Mouse (Mus musculus): ENCODE results near the gene Psmb7. TPM values are rescaled to one million over a fixed set of nuclear protein-coding genes. Genes with fewer than 3 reads are reported as not detected.

The Psmb7 gene
- 261 and 305 TPM in 2 replicates for polyA plus RNA-seq (2015; fragmentation: Nextera tagmentation; extraction: Ambion mirVana)

DNA sequence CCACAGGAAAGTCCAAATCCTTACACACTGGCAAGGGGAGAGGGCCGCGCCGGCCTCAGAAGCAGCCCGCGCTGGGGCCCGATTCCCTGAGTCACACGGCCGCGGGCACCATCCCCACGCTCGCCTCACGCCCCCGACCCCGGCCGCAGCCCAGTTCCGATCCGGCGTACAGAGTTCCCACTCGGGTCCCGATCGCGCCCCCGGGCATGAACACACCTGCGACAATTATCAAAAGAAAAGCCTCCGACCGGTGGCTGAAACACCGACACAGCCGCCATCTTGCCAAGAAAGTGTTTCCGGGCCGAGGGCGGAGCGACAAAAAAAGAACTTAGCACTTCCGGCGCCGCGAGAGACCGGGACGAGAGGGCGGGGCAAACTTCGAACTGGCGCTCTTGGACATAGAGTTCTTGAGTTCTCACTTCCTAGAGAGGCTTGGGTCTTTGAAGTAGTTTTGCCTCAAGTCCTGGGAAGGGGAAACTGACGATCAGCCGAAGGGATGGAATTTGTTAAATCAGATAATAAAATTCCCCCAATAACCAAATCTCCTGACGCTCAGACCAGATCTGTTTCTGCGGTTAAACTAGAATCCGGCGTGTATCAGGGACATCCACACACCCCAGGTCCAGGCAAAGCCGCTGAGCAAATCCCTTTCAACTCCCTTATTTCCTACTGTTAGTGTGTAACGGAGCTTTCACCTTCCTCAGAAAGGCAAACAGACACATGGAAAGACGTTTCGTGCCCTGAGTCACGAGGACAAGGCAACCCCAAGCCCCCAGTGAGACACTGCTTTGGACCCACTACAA lies at the start of gene Psmb7:
Gene Psmb7 (minus strand): TSS at position 463 of the 803 bp plus-strand sequence.

Small RNA genes lying within 50 kb of the gene (microRNA-seq; reads per million reads assigned to microRNA genes)
- not detected for gene Gm27634 (ENCODE audit: borderline replicate concordance, insufficient number of aligned reads)

Other genes starting within 250 kb of the Psmb7 start
- 25.4 and 40.4 TPM in 2 replicates for gene Nek6, start 132.4 kb downstream of the Psmb7 start, polyA plus RNA-seq (2015; fragmentation: Nextera tagmentation; extraction: Ambion mirVana)
- 60.4 and 189 TPM in 2 replicates for gene Nr5a1, start 70.5 kb upstream of the Psmb7 start, polyA plus RNA-seq (2015; fragmentation: Nextera tagmentation; extraction: Ambion mirVana)